Mouse (Mus musculus): ENCODE measurements at regions not wholly inside any gene's neighbourhood (a gene's known extent, or its start where the extent isn't known, plus 50 kb on each side); places are given as distances from the start of the nearest gene placed in this dataset.

DNA sequence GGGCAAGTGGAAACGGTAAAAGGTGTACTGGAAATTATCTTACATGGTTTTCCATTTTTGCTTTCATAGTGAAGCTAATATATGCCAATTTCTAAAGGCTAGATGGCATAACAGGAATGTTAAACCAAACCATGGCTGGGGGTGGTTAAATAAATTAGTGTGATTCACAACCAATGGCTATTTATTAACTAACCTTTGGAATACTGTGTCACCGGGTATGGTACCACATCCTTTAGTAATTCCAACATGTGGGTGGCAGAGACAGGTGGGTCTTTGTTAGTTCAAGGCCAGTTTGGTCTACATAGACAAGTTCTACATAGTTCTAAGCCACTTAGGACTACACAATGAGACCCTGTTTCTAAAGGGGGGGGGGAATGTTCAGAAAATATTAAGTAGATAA is 179.8 kb upstream of the Plxnc1 start:
- ATAC-seq (ENCODE audit: low FRiP score) (no peak), DNase-seq (ENCODE audit: low spot score, missing footprints) (no peak)
- Histone ChIP-seq H3K4me3 (ENCODE audit: low read depth, low read length) (no peak overlapping the region), H3K27ac (ENCODE audit: low read depth, low read length) (no peak overlapping the region), H3K27me3 (ENCODE audit: control insufficient read depth, insufficient read depth, low read length) (no peaks in the 10 kb centered on the region), H3K36me3 (ENCODE audit: control insufficient read depth, insufficient read depth, low read length) (no peaks in the 10 kb centered on the region), H3K4me1 (ENCODE audit: control insufficient read depth, insufficient read depth, low read length) (no peaks in the 10 kb centered on the region), H3K9ac (ENCODE audit: low read length) (no peak overlapping the region), H3K4me2 (no peak overlapping the region), H3K9me3 (ENCODE audit: control insufficient read depth, low read length) (no peaks in the 10 kb centered on the region)
- WGBS, result 91% methylated on average over 2 of the region's 2 CpGs

DNA sequence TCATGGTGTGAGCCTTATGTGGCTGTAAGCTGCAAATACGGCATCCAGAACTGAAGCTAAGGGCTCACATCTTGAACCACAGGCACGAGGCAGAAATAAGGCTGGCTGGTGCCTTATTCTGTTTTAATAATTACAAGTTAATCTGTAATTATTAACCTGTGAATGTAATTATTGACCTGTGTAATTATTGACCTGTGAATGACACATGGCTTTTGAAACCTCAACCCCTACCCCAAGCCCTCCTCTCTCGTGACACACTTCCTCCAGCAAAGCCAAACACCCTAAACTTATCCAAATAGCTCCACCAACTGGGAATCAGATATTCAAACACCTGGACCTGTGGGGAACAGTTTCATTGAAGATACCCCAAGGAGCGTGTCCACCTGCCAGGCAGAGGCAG is 175.4 kb upstream of the Plxnc1 start:
- no peak overlapping the region for H3K27ac ChIP-seq (ENCODE audit: low read depth, low read length)
- H3K4me1 ChIP-seq (ENCODE audit: control insufficient read depth, insufficient read depth, low read length), result no peaks in the 10 kb centered on the region
- ATAC-seq (ENCODE audit: low FRiP score), result no peak
- 85% methylated on average over 4 of the region's 4 CpGs for WGBS
- H3K4me2 ChIP-seq, result no peak overlapping the region
- no peaks in the 10 kb centered on the region for H3K9me3 ChIP-seq (ENCODE audit: control insufficient read depth, low read length)
- H3K9ac ChIP-seq (ENCODE audit: low read length), result no peak overlapping the region
- H3K4me3 ChIP-seq (ENCODE audit: low read depth, low read length), result no peak overlapping the region
- H3K36me3 ChIP-seq (ENCODE audit: control insufficient read depth, insufficient read depth, low read length), result no peaks in the 10 kb centered on the region
- H3K27me3 ChIP-seq (ENCODE audit: control insufficient read depth, insufficient read depth, low read length), result no peaks in the 10 kb centered on the region
- DNase-seq (ENCODE audit: low spot score, missing footprints), result no peak

DNA sequence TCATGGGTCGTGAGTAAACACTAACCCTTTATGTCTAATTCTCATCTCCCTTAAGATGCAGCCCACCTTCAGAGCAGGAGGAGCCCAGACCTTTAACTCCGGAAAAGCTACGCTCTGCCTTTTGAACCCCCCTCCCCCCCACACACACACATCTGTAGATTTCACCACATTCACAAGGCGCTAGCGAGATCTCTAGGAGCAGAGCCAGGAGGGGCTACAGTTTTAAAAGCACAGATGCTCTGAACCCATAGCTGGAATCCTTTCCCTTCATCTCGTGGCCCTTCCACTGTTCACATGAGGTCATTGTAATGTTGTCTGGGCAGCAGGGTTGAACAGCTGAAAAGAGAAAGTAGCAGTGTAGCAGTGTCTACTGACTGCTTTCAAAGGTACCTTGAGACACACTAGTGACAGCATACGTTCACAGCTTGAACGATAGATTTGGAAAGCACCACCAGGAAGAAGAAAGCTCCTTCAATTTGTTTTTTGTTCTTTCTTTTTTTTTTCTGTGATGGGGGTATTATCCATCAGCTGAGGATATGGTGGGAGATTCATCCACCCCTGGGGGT is 174.2 kb upstream of the Plxnc1 start:
- Histone ChIP-seq H3K36me3 (ENCODE audit: control insufficient read depth, insufficient read depth, low read length) (no peaks in the 10 kb centered on the region), H3K9me3 (ENCODE audit: control insufficient read depth, low read length) (no peaks in the 10 kb centered on the region), H3K4me3 (ENCODE audit: low read depth, low read length) (no peak overlapping the region), H3K9ac (ENCODE audit: low read length) (no peak overlapping the region), H3K4me2 (no peak overlapping the region), H3K27me3 (ENCODE audit: control insufficient read depth, insufficient read depth, low read length) (no peaks in the 10 kb centered on the region), H3K27ac (ENCODE audit: low read depth, low read length) (no peak overlapping the region), H3K4me1 (ENCODE audit: control insufficient read depth, insufficient read depth, low read length) (no peaks in the 10 kb centered on the region)
- 70% methylated on average over 8 of the region's 8 CpGs for WGBS
- no peak for ATAC-seq (ENCODE audit: low FRiP score)
- DNase-seq (ENCODE audit: low spot score, missing footprints), result no peak

DNA sequence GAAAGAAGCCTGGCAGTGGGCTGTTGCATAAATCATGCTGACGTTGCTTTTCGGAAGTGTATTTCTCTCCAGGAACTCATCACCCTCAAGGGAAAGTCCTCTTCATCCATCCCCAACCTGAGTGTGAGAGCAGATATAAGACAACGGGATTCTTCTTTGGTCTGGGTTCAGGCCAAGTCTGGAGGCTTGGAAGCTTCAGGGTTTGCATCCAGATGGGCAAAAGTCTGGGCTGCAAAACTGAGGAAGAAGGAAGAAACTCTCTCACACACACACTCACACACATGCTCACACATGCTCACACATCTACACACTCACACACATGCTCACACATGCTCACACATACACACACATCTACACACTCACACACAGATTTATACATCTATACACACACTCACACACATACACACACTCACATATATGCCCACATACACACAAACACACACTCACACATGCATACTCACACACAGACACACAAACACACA is 173.1 kb upstream of the Plxnc1 start:
- no peak overlapping the region for H3K27ac ChIP-seq (ENCODE audit: low read depth, low read length)
- H3K9me3 ChIP-seq (ENCODE audit: control insufficient read depth, low read length), result no peaks in the 10 kb centered on the region
- ATAC-seq (ENCODE audit: low FRiP score), result no peak
- 88% methylated on average over 3 of the region's 3 CpGs for WGBS
- H3K9ac ChIP-seq (ENCODE audit: low read length), result no peak overlapping the region
- H3K27me3 ChIP-seq (ENCODE audit: control insufficient read depth, insufficient read depth, low read length), result no peaks in the 10 kb centered on the region
- no peak overlapping the region for H3K4me2 ChIP-seq
- no peak for DNase-seq (ENCODE audit: low spot score, missing footprints)
- H3K4me3 ChIP-seq (ENCODE audit: low read depth, low read length), result no peak overlapping the region
- H3K4me1 ChIP-seq (ENCODE audit: control insufficient read depth, insufficient read depth, low read length), result no peaks in the 10 kb centered on the region
- H3K36me3 ChIP-seq (ENCODE audit: control insufficient read depth, insufficient read depth, low read length), result no peaks in the 10 kb centered on the region

DNA sequence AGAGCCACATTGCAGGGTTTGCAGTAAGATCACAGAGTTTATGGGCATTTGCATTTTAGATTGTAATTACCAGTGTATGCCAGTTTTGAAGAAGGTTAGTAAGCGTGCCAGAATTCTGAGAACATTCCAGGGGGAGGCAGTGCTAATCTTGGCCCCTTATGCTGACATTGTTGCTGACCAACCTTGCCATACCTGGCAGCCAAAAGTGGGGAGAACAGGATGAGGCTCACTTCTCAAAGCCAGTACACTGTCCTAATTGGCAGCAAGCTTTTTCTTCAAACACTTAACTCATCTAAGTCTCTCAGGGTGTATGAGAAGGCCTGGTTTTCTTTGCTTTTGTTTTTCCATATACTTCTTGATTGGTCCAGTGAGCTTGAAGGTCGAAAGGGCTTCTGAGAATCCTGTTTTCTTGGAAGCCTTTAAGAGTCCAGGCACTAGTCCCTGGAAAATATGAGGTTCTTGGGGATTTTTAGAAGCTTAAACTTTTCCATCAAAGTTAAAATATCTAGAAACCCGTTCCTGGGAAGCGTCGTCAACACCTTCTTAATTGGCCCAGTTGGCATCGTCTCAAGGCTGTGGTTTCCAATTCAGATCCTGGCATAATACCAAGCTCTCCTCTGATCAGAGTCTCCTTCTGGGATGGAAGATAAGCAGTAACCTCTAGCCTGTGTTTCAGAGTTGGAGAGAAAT is 172.6 kb upstream of the Plxnc1 start:
- no peak overlapping the region for H3K4me3 ChIP-seq (ENCODE audit: low read depth, low read length)
- 90% methylated on average over 6 of the region's 6 CpGs for WGBS
- no peak for ATAC-seq (ENCODE audit: low FRiP score)
- H3K4me2 ChIP-seq, result no peak overlapping the region
- H3K36me3 ChIP-seq (ENCODE audit: control insufficient read depth, insufficient read depth, low read length), result no peaks in the 10 kb centered on the region
- no peaks in the 10 kb centered on the region for H3K27me3 ChIP-seq (ENCODE audit: control insufficient read depth, insufficient read depth, low read length)
- H3K9ac ChIP-seq (ENCODE audit: low read length), result no peak overlapping the region
- no peaks in the 10 kb centered on the region for H3K4me1 ChIP-seq (ENCODE audit: control insufficient read depth, insufficient read depth, low read length)
- no peaks in the 10 kb centered on the region for H3K9me3 ChIP-seq (ENCODE audit: control insufficient read depth, low read length)
- H3K27ac ChIP-seq (ENCODE audit: low read depth, low read length), result no peak overlapping the region
- no peak for DNase-seq (ENCODE audit: low spot score, missing footprints)

DNA sequence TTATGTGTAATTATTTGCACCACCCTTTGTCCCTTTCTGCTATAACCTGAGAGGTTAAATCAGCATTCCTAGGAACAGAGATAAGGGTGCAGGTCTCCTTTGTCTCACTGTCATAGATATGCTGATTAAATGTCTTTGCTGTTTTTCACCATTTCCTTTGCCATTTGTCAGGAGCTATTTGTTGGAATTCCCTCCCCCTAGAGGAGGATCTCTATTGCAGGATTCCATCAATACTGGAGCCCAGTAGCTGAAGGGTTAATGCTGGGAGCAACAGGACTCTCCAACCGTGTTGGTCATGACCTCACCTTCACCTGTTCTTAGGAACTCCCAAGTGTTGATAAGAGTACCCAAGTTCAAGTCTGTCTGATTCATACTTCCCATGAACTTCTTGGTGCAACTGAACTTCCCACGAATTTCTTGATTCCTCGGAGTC is 172.0 kb upstream of the Plxnc1 start:
- Histone ChIP-seq H3K27me3 (ENCODE audit: control insufficient read depth, insufficient read depth, low read length) (no peaks in the 10 kb centered on the region), H3K4me2 (no peak overlapping the region), H3K9ac (ENCODE audit: low read length) (no peak overlapping the region), H3K9me3 (ENCODE audit: control insufficient read depth, low read length) (no peaks in the 10 kb centered on the region), H3K4me1 (ENCODE audit: control insufficient read depth, insufficient read depth, low read length) (no peaks in the 10 kb centered on the region), H3K27ac (ENCODE audit: low read depth, low read length) (no peak overlapping the region), H3K4me3 (ENCODE audit: low read depth, low read length) (no peak overlapping the region), H3K36me3 (ENCODE audit: control insufficient read depth, insufficient read depth, low read length) (no peaks in the 10 kb centered on the region)
- ATAC-seq (ENCODE audit: low FRiP score), result no peak
- 71% methylated on average over 3 of the region's 3 CpGs for WGBS
- DNase-seq (ENCODE audit: low spot score, missing footprints), result no peak

GRCm38 (mm10) chr10:95112837-95113388 is 168.3 kb upstream of the Plxnc1 start:
- no peaks in the 10 kb centered on the region for H3K4me1 ChIP-seq (ENCODE audit: control insufficient read depth, insufficient read depth, low read length)
- ATAC-seq (ENCODE audit: low FRiP score), result no peak
- H3K27ac ChIP-seq (ENCODE audit: low read depth, low read length), result no peak overlapping the region
- no peak for DNase-seq (ENCODE audit: low spot score, missing footprints)
- H3K4me3 ChIP-seq (ENCODE audit: low read depth, low read length), result no peak overlapping the region
- no peak overlapping the region for H3K9ac ChIP-seq (ENCODE audit: low read length)
- H3K36me3 ChIP-seq (ENCODE audit: control insufficient read depth, insufficient read depth, low read length), result no peaks in the 10 kb centered on the region
- H3K9me3 ChIP-seq (ENCODE audit: control insufficient read depth, low read length), result no peaks in the 10 kb centered on the region
- 40% methylated on average over 9 of the region's 9 CpGs for WGBS
- no peaks in the 10 kb centered on the region for H3K27me3 ChIP-seq (ENCODE audit: control insufficient read depth, insufficient read depth, low read length)
- H3K4me2 ChIP-seq, result no peak overlapping the region

DNA sequence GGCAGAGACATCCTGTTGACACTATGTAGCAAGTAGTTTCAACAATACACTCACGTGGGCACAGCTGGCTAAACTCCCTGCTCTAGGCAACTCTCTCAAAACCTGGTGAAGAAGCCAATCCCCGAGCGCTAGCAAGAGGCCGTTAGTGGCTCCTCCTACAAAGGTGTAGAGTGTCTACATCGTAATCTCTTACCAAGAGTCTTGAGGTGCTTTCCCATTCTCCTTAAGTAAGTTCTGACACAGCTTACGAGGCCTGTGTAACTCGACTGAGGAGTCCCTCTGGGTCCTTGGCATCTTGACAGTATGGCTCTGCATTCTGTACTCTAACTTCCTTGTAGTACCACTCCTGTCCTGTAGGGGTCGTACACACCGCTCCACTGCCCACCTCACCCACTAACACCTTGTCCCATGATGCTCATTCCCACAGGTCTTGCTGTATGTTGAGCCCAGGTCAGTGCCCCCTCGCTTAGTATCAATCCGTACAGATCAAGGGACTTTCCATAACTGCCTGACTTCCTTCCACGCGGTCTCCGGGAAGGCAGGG is 167.7 kb upstream of the Plxnc1 start:
- ATAC-seq (ENCODE audit: low FRiP score) (no peak), DNase-seq (ENCODE audit: low spot score, missing footprints) (no peak)
- H3K9me3 ChIP-seq (ENCODE audit: control insufficient read depth, low read length), result no peaks in the 10 kb centered on the region
- no peaks in the 10 kb centered on the region for H3K27me3 ChIP-seq (ENCODE audit: control insufficient read depth, insufficient read depth, low read length)
- WGBS, result 71% methylated on average over 14 of the region's 14 CpGs
- H3K4me2 ChIP-seq, result no peak overlapping the region
- H3K36me3 ChIP-seq (ENCODE audit: control insufficient read depth, insufficient read depth, low read length), result no peaks in the 10 kb centered on the region
- no peaks in the 10 kb centered on the region for H3K4me1 ChIP-seq (ENCODE audit: control insufficient read depth, insufficient read depth, low read length)
- H3K4me3 ChIP-seq (ENCODE audit: low read depth, low read length), result no peak overlapping the region
- no peak overlapping the region for H3K27ac ChIP-seq (ENCODE audit: low read depth, low read length)
- no peak overlapping the region for H3K9ac ChIP-seq (ENCODE audit: low read length)

DNA sequence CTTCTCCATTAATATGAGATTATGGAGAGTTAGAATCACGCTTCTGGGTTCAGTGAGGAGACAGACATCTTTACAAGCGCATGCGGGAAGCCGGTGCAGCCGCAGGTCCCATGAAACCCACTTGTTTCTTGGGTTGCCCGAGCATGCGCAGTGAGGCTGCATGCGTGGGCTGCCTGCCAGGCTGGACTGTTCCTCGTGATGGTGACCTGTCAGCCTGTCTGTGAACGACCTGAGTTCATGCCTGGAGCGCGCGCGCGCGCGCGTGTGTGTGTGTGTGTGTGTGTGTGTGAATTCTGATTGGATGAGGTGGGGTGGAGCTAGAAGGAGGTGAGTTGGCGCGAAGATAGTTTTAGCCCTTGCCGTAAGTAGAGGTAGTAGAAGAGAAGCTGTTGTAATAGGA is 166.2 kb upstream of the Plxnc1 start:
- no peak for ATAC-seq (ENCODE audit: low FRiP score)
- no peak for DNase-seq (ENCODE audit: low spot score, missing footprints)
- no peaks in the 10 kb centered on the region for H3K9me3 ChIP-seq (ENCODE audit: control insufficient read depth, low read length)
- H3K4me2 ChIP-seq, result no peak overlapping the region
- no peak overlapping the region for H3K4me3 ChIP-seq (ENCODE audit: low read depth, low read length)
- WGBS, result 91% methylated on average over 21 of the region's 21 CpGs
- H3K4me1 ChIP-seq (ENCODE audit: control insufficient read depth, insufficient read depth, low read length), result no peaks in the 10 kb centered on the region
- H3K27ac ChIP-seq (ENCODE audit: low read depth, low read length), result no peak overlapping the region
- H3K9ac ChIP-seq (ENCODE audit: low read length), result no peak overlapping the region
- no peaks in the 10 kb centered on the region for H3K36me3 ChIP-seq (ENCODE audit: control insufficient read depth, insufficient read depth, low read length)
- H3K27me3 ChIP-seq (ENCODE audit: control insufficient read depth, insufficient read depth, low read length), result no peaks in the 10 kb centered on the region
